Mouse (Mus musculus) small intestine, adult 2 months (tissue): ENCODE results near the gene Dnah3.

ENCODE experiments used
- CTCF ChIP-seq: fragments of 200-500 bp; IDR thresholded peaks from 2 replicates; pipeline ENCODE4 v1.5.1; 2012; ENCODE audit warnings: low read depth, mild to moderate bottlenecking, control low read depth, inconsistent platforms, low read length, moderate library complexity, mixed read lengths; ENCODE audit not compliant: insufficient replicate concordance, insufficient read length; ENCODE audit errors: extremely low read depth
- POLR2A ChIP-seq: fragments of 200-500 bp; IDR thresholded peaks from 2 replicates; pipeline ENCODE4 v1.6.1; 2012; ENCODE audit warnings: low read depth, mild to moderate bottlenecking, control low read depth, inconsistent platforms, low read length, moderate library complexity

DNA sequence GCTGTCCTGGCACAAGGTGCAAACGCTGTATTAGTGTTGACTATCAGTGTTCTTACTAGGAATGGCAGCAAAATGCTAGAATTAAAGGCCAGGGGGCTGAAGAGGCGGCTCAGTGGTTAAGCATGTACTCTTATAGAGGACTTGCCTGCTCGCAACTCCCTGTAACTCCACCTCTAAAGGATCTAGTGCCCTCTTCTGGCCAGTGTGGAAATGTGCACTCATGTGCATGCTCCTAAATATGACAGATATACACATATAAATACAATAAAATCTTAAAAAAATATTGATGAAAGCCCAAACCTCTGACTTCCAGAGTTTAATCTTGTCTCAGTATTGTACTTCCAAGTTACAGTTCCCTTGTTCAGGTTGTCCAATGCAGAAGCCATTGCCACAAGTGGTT lies 51.1 kb downstream of the Dnah3 start:
- TF ChIP-seq POLR2A (no peak), CTCF (peak; percentile 18; the same call in 1 of the 2 replicates)
